Mouse (Mus musculus): ENCODE data around the gene Usp4.

- no peak for TF ChIP-seq ZNF384 (IDR thresholded peaks at IDR 0.05; ENCODE audit: low read depth, low read length)
- no peak for TF ChIP-seq PAX5 (IDR thresholded peaks at IDR 0.05; ENCODE audit: low read length)
- peak; percentile 95 for TF ChIP-seq MXI1 (IDR thresholded peaks at IDR 0.05; ENCODE audit: low read depth, low read length)
- peak; percentile 90 for TF ChIP-seq TCF12 (IDR thresholded peaks at IDR 0.05; ENCODE audit: low read depth, low read length)
- TF ChIP-seq CTCF (conservative IDR thresholded peaks at IDR 0.05 in 1 of 2, IDR thresholded peaks at IDR 0.05 in 1 of 2; ENCODE audit: low read depth in 2 of 2, low read length in 2 of 2), result no peak
- TF ChIP-seq ZKSCAN1 (IDR thresholded peaks at IDR 0.05; ENCODE audit: borderline replicate concordance, low read depth, low read length), result no peak
- TF ChIP-seq EP300 (IDR thresholded peaks at IDR 0.05; ENCODE audit: low read length), result no peak; the same call in 1 of the 2 replicates
Observed at GRCm38 (mm10) chr9:108338886-108339781, 8.5 kb upstream of the Usp4 start, which contains the start of gene Gpx1.

Data from CH12.LX (cell line).